Mouse (Mus musculus) spleen, postnatal 10 days (tissue): ENCODE results near the gene Fosl1.

Source experiments
- DNase-seq, 2 experiments: peaks; one replicate each; pipeline ENCODE4 v3.0.0; 2021 to 2022; ENCODE audit warnings: low spot score in 2 of 2

Fosl1 gene

GRCm38 (mm10) chr19:5424782-5425741 lies 22.3 kb upstream of the Fosl1 start, which contains the start of the genes Drap1 and AI837181:
TSS of gene Drap1 (minus strand) at chr19:5424979.
TSS of gene AI837181 (plus strand) at chr19:5425144.
- DNase-seq = peak; percentile 94 to 98

- DNase-seq = no peak
These were observed 21.3 kb upstream of the Fosl1 start for GRCm38 (mm10) chr19:5425906-5426565.

- DNase-seq = no peak
These were observed 20.6 kb upstream of the Fosl1 start for GRCm38 (mm10) chr19:5426640-5427290.

- peak in 1 of 2 experiments; percentile 46 for DNase-seq
These were observed 19.3 kb upstream of the Fosl1 start for GRCm38 (mm10) chr19:5428083-5428482.

- no peak for DNase-seq
These were observed 18.1 kb upstream of the Fosl1 start for GRCm38 (mm10) chr19:5429219-5429618.

- no peak for DNase-seq
These were observed 17.5 kb upstream of the Fosl1 start for GRCm38 (mm10) chr19:5429806-5430205.

GRCm38 (mm10) chr19:5430408-5430807 lies 16.9 kb upstream of the Fosl1 start:
- DNase-seq = no peak

GRCm38 (mm10) chr19:5431911-5432464 lies 15.4 kb upstream of the Fosl1 start:
- no peak for DNase-seq

GRCm38 (mm10) chr19:5432992-5433852 lies 14.1 kb upstream of the Fosl1 start:
- peak in 1 of 2 experiments; percentile 54 for DNase-seq

- DNase-seq = no peak
These were observed 13.4 kb upstream of the Fosl1 start for GRCm38 (mm10) chr19:5433951-5434350.

- no peak for DNase-seq
These were observed 2.9 kb upstream of the Fosl1 start for GRCm38 (mm10) chr19:5444371-5444908.

- DNase-seq = no peak
These were observed 2.4 kb upstream of the Fosl1 start for GRCm38 (mm10) chr19:5444954-5445353.

- DNase-seq = no peak
These were observed 1.6 kb upstream of the Fosl1 start for GRCm38 (mm10) chr19:5445747-5446146.

- DNase-seq = peak in 1 of 2 experiments; percentile 56
These were observed 1.2 kb downstream of the Fosl1 start for GRCm38 (mm10) chr19:5448354-5449150.

- no peak for DNase-seq
These were observed 2.3 kb downstream of the Fosl1 start for GRCm38 (mm10) chr19:5449673-5450072.

- no peak for DNase-seq
These were observed 4.4 kb downstream of the Fosl1 start for GRCm38 (mm10) chr19:5451766-5452165.

- no peak for DNase-seq
These were observed 7.7 kb downstream of the Fosl1 start for GRCm38 (mm10) chr19:5455037-5455436.

- no peak for DNase-seq
These were observed 8.2 kb downstream of the Fosl1 start for GRCm38 (mm10) chr19:5455568-5455967.

GRCm38 (mm10) chr19:5456241-5456921 lies 9.0 kb downstream of the Fosl1 start:
- no peak for DNase-seq
